Mouse (Mus musculus): ENCODE measurements at regions not wholly inside any gene's neighbourhood (a gene's known extent, or its start where the extent isn't known, plus 50 kb on each side); places are given as distances from the start of the nearest gene placed in this dataset.

GRCm38 (mm10) chr13:60049703-60050102, 127.5 kb downstream of the Gas1 start:
- no peak for TF ChIP-seq POLR2A (IDR thresholded peaks at IDR 0.05; ENCODE audit: control insufficient read depth, low read depth, low read length)
- TF ChIP-seq CTCF (IDR thresholded peaks at IDR 0.05; ENCODE audit: control insufficient read depth, insufficient read depth, insufficient replicate concordance, low read depth, low read length), result no peak

All from testis, adult 2 months (tissue).